Mouse (Mus musculus) forebrain, embryonic 13.5 days (tissue): Measurements from ENCODE around the gene Olfr372. TPM values are rescaled to one million over a fixed set of nuclear protein-coding genes. Genes with fewer than 3 reads are reported as not detected.
"Not testable (repeated sequence)": the region's sequence is repeated elsewhere in the genome, so short reads cannot be mapped to it uniquely, and the experiment has no call there.

Source experiments
- ATAC-seq: fragments of 200-750 bp; cut with Nextera tagmentation; 2 replicates; pipeline ENCODE4 v1.8.0; 2017
- H3K27ac ChIP-seq: fragments of 300-500 bp; sonication (generic); 2 replicates; pipeline ENCODE4 v1.5.1; 2015; ENCODE audit warnings: inconsistent platforms, mild to moderate bottlenecking, moderate library complexity
- H3K27me3 ChIP-seq: fragments of 300-500 bp; sonication (generic); 2 replicates; pipeline ENCODE4 v1.6.1; 2015; ENCODE audit warnings: mild to moderate bottlenecking, inconsistent platforms
- H3K36me3 ChIP-seq: fragments of 300-500 bp; sonication (generic); 2 replicates; pipeline ENCODE4 v1.6.1; 2015; ENCODE audit warnings: mild to moderate bottlenecking, inconsistent platforms; ENCODE audit not compliant: poor library complexity, severe bottlenecking
- H3K4me1 ChIP-seq: fragments of 300-500 bp; sonication (generic); 2 replicates; pipeline ENCODE4 v1.6.1; 2015; ENCODE audit warnings: inconsistent platforms
- H3K4me2 ChIP-seq: fragments of 300-500 bp; sonication (generic); 2 replicates; pipeline ENCODE4 v1.6.1; 2015; ENCODE audit warnings: inconsistent platforms, mild to moderate bottlenecking, moderate library complexity
- H3K4me3 ChIP-seq: fragments of 300-500 bp; sonication (generic); 2 replicates; pipeline ENCODE4 v1.5.1; 2015; ENCODE audit warnings: mild to moderate bottlenecking, inconsistent platforms
- H3K9ac ChIP-seq: fragments of 300-500 bp; sonication (generic); 2 replicates; pipeline ENCODE4 v1.6.1; 2015; ENCODE audit warnings: mild to moderate bottlenecking, inconsistent platforms
- H3K9me3 ChIP-seq: fragments of 300-500 bp; sonication (generic); replicated peaks from 2 replicates; pipeline ENCODE4 v1.6.1; 2016; ENCODE audit warnings: inconsistent platforms
- WGBS: fragments of 180-500 bp; shearing (Covaris S2); methylation state at CpG from one replicate; pipeline ENCODE4 v1.1.7; 2015; 5-methylcytosine and 5-hydroxymethylcytosine counted together
- polyA plus RNA-seq: library from polyadenylated mRNA; unstranded; fragments of >200 nt; fragmentation: Nextera tagmentation; extraction: Ambion mirVana; gene quantifications from 2 replicates; pipeline ENCODE4 v1.2.1, GENCODE M21; 2015

The Olfr372 gene
- not detected in 2 replicates for polyA plus RNA-seq

GRCm38 (mm10) chr8:72040918-72041317, at the start of gene Olfr372:
Olfr372 (plus strand) TSS chr8:72041218.
- H3K9me3 ChIP-seq, H3K36me3 ChIP-seq, ATAC-seq, H3K9ac ChIP-seq, H3K27ac ChIP-seq, H3K4me3 ChIP-seq, H3K4me1 ChIP-seq, H3K4me2 ChIP-seq, H3K27me3 ChIP-seq: not testable (repeated sequence)
- WGBS, result 80% methylated on average over 4 of the region's 4 CpGs

GRCm38 (mm10) chr8:71999434-71999833, 41.6 kb upstream of the Olfr372 start:
- H3K9ac ChIP-seq, result no peak overlapping the region

GRCm38 (mm10) chr8:72000223-72000622, 40.8 kb upstream of the Olfr372 start:
- ATAC-seq, result no peak
- no peaks in the 10 kb centered on the region for H3K9me3 ChIP-seq
- H3K36me3 ChIP-seq, result no peaks in the 10 kb centered on the region
- H3K27me3 ChIP-seq, result no peaks in the 10 kb centered on the region
- H3K4me1 ChIP-seq, result no peaks in the 10 kb centered on the region
- no peak overlapping the region for H3K4me3 ChIP-seq
- 72% methylated on average over 3 of the region's 3 CpGs for WGBS
- no peak overlapping the region for H3K27ac ChIP-seq
- H3K4me2 ChIP-seq, result no peak overlapping the region
- no peak overlapping the region for H3K9ac ChIP-seq

More at GRCm38 (mm10) chr8:71999434-71999833, 41.6 kb upstream of the Olfr372 start:
- no peak for ATAC-seq
- 90% methylated on average over 1 of the region's 1 CpGs for WGBS
- Histone ChIP-seq H3K4me2 (no peak overlapping the region), H3K9me3 (no peaks in the 10 kb centered on the region), H3K27me3 (no peaks in the 10 kb centered on the region), H3K27ac (no peak overlapping the region), H3K36me3 (no peaks in the 10 kb centered on the region), H3K4me1 (no peaks in the 10 kb centered on the region), H3K4me3 (no peak overlapping the region)

GRCm38 (mm10) chr8:72002942-72003341, 38.1 kb upstream of the Olfr372 start:
- no peaks in the 10 kb centered on the region for H3K4me1 ChIP-seq
- H3K27me3 ChIP-seq, result no peaks in the 10 kb centered on the region
- H3K9ac ChIP-seq, result no peak overlapping the region
- no peak overlapping the region for H3K27ac ChIP-seq
- no peaks in the 10 kb centered on the region for H3K9me3 ChIP-seq
- H3K4me3 ChIP-seq, result no peak overlapping the region
- no peaks in the 10 kb centered on the region for H3K36me3 ChIP-seq
- no peak overlapping the region for H3K4me2 ChIP-seq
- ATAC-seq, result no peak

- Histone ChIP-seq H3K27me3 (no peaks in the 10 kb centered on the region; the same call in 1 of the 2 replicates), H3K36me3 (no peaks in the 10 kb centered on the region), H3K4me2 (no peak overlapping the region), H3K4me1 (no peaks in the 10 kb centered on the region), H3K27ac (no peak overlapping the region), H3K4me3 (no peak overlapping the region), H3K9ac (no peak overlapping the region), H3K9me3 (no peaks in the 10 kb centered on the region)
- WGBS, result 81% methylated on average over 3 of the region's 3 CpGs
- ATAC-seq, result no peak
These were observed 35.1 kb upstream of the Olfr372 start for GRCm38 (mm10) chr8:72005912-72006311.

GRCm38 (mm10) chr8:72006763-72007162, 34.3 kb upstream of the Olfr372 start:
- Histone ChIP-seq H3K9ac (no peak overlapping the region), H3K4me2 (no peak overlapping the region), H3K27ac (no peak overlapping the region), H3K27me3 (no peaks in the 10 kb centered on the region; the same call in 1 of the 2 replicates), H3K4me3 (no peak overlapping the region), H3K4me1 (no peaks in the 10 kb centered on the region), H3K9me3 (no peaks in the 10 kb centered on the region), H3K36me3 (no peaks in the 10 kb centered on the region)
- ATAC-seq, result no peak
- 86% methylated on average over 1 of the region's 1 CpGs for WGBS

GRCm38 (mm10) chr8:72008134-72008641, 32.8 kb upstream of the Olfr372 start:
- Histone ChIP-seq H3K4me3 (no peak overlapping the region), H3K9me3 (no peaks in the 10 kb centered on the region), H3K36me3 (no peaks in the 10 kb centered on the region), H3K4me2 (no peak overlapping the region), H3K27ac (no peak overlapping the region), H3K4me1 (no peaks in the 10 kb centered on the region), H3K27me3 (no peaks in the 10 kb centered on the region; the same call in 1 of the 2 replicates), H3K9ac (no peak overlapping the region)
- ATAC-seq, result no peak
- 73% methylated on average over 3 of the region's 3 CpGs for WGBS

GRCm38 (mm10) chr8:72009473-72009872, 31.5 kb upstream of the Olfr372 start, which contains the start of gene Cyp4f18:
Cyp4f18 (minus strand) TSS chr8:72009626.
- H3K27me3 ChIP-seq, result no peaks in the 10 kb centered on the region; the same call in 1 of the 2 replicates
- no peaks in the 10 kb centered on the region for H3K9me3 ChIP-seq
- H3K27ac ChIP-seq, result no peak within 1 kb of the TSS
- ATAC-seq, result no peak
- 76% methylated on average over 3 of the region's 3 CpGs for WGBS
- H3K4me3 ChIP-seq, result no peak within 1 kb of the TSS
- H3K36me3 ChIP-seq, result no peaks in the 10 kb centered on the region
- no peaks in the 10 kb centered on the region for H3K4me1 ChIP-seq
- no peak within 1 kb of the TSS for H3K4me2 ChIP-seq
- no peak within 1 kb of the TSS for H3K9ac ChIP-seq

GRCm38 (mm10) chr8:72013506-72014228, 27.4 kb upstream of the Olfr372 start:
- ATAC-seq, H3K4me2 ChIP-seq: not testable (repeated sequence)
- WGBS, result 69% methylated on average over 6 of the region's 6 CpGs

GRCm38 (mm10) chr8:72017339-72017738, 23.7 kb upstream of the Olfr372 start:
- 66% methylated on average over 2 of the region's 2 CpGs for WGBS
- ATAC-seq, H3K4me2 ChIP-seq, H3K9ac ChIP-seq, H3K9me3 ChIP-seq, H3K27me3 ChIP-seq, H3K27ac ChIP-seq, H3K36me3 ChIP-seq, H3K4me1 ChIP-seq, H3K4me3 ChIP-seq: not testable (repeated sequence)

More at GRCm38 (mm10) chr8:72013506-72014228, 27.4 kb upstream of the Olfr372 start:
- not testable (repeated sequence) for H3K27me3 ChIP-seq, H3K9me3 ChIP-seq, H3K4me1 ChIP-seq, H3K9ac ChIP-seq, H3K4me3 ChIP-seq, H3K27ac ChIP-seq, H3K36me3 ChIP-seq

GRCm38 (mm10) chr8:72018141-72018540, 22.9 kb upstream of the Olfr372 start:
- ATAC-seq, result no peak
- no peak overlapping the region for H3K9ac ChIP-seq
- no peak overlapping the region for H3K27ac ChIP-seq
- WGBS, result 80% methylated on average over 2 of the region's 2 CpGs
- H3K4me3 ChIP-seq, result no peak overlapping the region
- no peaks in the 10 kb centered on the region for H3K4me1 ChIP-seq
- no peak overlapping the region for H3K4me2 ChIP-seq
- no peaks in the 10 kb centered on the region for H3K9me3 ChIP-seq
- H3K27me3 ChIP-seq, result no peaks in the 10 kb centered on the region
- H3K36me3 ChIP-seq, result no peaks in the 10 kb centered on the region

GRCm38 (mm10) chr8:72019022-72019421, 22.0 kb upstream of the Olfr372 start:
- not testable (repeated sequence) for H3K4me2 ChIP-seq, H3K4me1 ChIP-seq, H3K27ac ChIP-seq, H3K27me3 ChIP-seq, H3K36me3 ChIP-seq, H3K9ac ChIP-seq, H3K9me3 ChIP-seq, ATAC-seq, H3K4me3 ChIP-seq
- 83% methylated on average over 1 of the region's 1 CpGs for WGBS

- Histone ChIP-seq H3K9ac (no peak overlapping the region), H3K27me3 (no peaks in the 10 kb centered on the region), H3K36me3 (no peaks in the 10 kb centered on the region), H3K4me2 (no peak overlapping the region), H3K9me3 (no peaks in the 10 kb centered on the region), H3K4me1 (no peaks in the 10 kb centered on the region), H3K27ac (no peak overlapping the region), H3K4me3 (no peak overlapping the region)
- no peak for ATAC-seq
- WGBS, result 56% methylated on average over 2 of the region's 2 CpGs
These were observed 21.2 kb upstream of the Olfr372 start for GRCm38 (mm10) chr8:72019816-72020215.
